Mouse (Mus musculus) thymus, adult 2 months (tissue): ENCODE measurements at regions not wholly inside any gene's neighbourhood (a gene's known extent, or its start where the extent isn't known, plus 50 kb on each side); places are given as distances from the start of the nearest gene placed in this dataset.

Experiments used
- CTCF ChIP-seq: fragments of 200-500 bp; IDR thresholded peaks from 2 replicates; pipeline ENCODE4 v1.5.1; 2012; ENCODE audit warnings: mild to moderate bottlenecking, control low read depth, low read length, moderate library complexity, borderline replicate concordance; ENCODE audit not compliant: control insufficient read depth, poor library complexity, insufficient read depth; ENCODE audit errors: extremely low read depth
- POLR2A ChIP-seq: fragments of 200-500 bp; IDR thresholded peaks from 2 replicates; pipeline ENCODE4 v1.6.1; 2012; ENCODE audit warnings: mild to moderate bottlenecking, low read length, control low read depth, moderate library complexity; ENCODE audit not compliant: control insufficient read depth, poor library complexity, insufficient read depth; ENCODE audit errors: extremely low read depth

GRCm38 (mm10) chr15:59731129-59731528 is 285.3 kb downstream of the 4933412E24Rik start:
- TF ChIP-seq CTCF (no peak), POLR2A (no peak)
